Mouse (Mus musculus) liver, embryonic 11.5 days (tissue): ENCODE measurements at regions not wholly inside any gene's neighbourhood (a gene's known extent, or its start where the extent isn't known, plus 50 kb on each side); places are given as distances from the start of the nearest gene placed in this dataset.

ENCODE experiments used
- ATAC-seq: fragments of 200-750 bp; cut with Nextera tagmentation; replicated peaks from 2 replicates; pipeline ENCODE4 v1.8.0; 2017; ENCODE audit warnings: moderate number of reproducible peaks, mild to moderate bottlenecking, moderate TSS enrichment, moderate library complexity; ENCODE audit not compliant: low FRiP score
- DNase-seq: peaks from one replicate; pipeline ENCODE4 v3.0.0-alpha.2; 2017; ENCODE audit warnings: low spot score
- H3K27ac ChIP-seq: fragments of 300-500 bp; sonication (generic); 2 replicates; pipeline ENCODE4 v1.5.1; 2014; ENCODE audit warnings: mild to moderate bottlenecking, low read depth, low read length, control low read depth
- H3K27me3 ChIP-seq: fragments of 300-500 bp; sonication (generic); replicated peaks from 2 replicates; pipeline ENCODE4 v1.6.1; 2014; ENCODE audit warnings: low read length, mixed read lengths; ENCODE audit not compliant: control insufficient read depth, insufficient read depth
- H3K36me3 ChIP-seq: fragments of 300-500 bp; sonication (generic); 2 replicates; pipeline ENCODE4 v1.6.1; 2014; ENCODE audit warnings: mild to moderate bottlenecking, low read length, moderate library complexity, mixed read lengths; ENCODE audit not compliant: control insufficient read depth, insufficient read depth
- H3K4me1 ChIP-seq: fragments of 300-500 bp; sonication (generic); replicated peaks from 2 replicates; pipeline ENCODE4 v1.6.1; 2014; ENCODE audit warnings: low read length, mixed read lengths; ENCODE audit not compliant: control insufficient read depth, insufficient read depth
- H3K4me2 ChIP-seq: fragments of 300-500 bp; sonication (generic); 2 replicates; pipeline ENCODE4 v1.6.1; 2014; ENCODE audit warnings: mild to moderate bottlenecking, control low read depth, moderate library complexity
- H3K4me3 ChIP-seq: fragments of 300-500 bp; sonication (generic); 2 replicates; pipeline ENCODE4 v1.5.1; 2014; ENCODE audit warnings: low read depth, low read length, control low read depth
- H3K9ac ChIP-seq: fragments of 300-500 bp; sonication (generic); 2 replicates; pipeline ENCODE4 v1.6.1; 2014; ENCODE audit warnings: low read depth, low read length, control low read depth
- H3K9me3 ChIP-seq: fragments of 300-500 bp; sonication (generic); 2 replicates; pipeline ENCODE4 v1.6.1; 2016; ENCODE audit warnings: low read length, inconsistent platforms, mixed read lengths; ENCODE audit not compliant: control insufficient read depth
- WGBS: fragments of 180-500 bp; shearing (Covaris S2); extraction: QIAGEN DNeasy Blood & Tissue Kit; methylation state at CpG from one replicate; pipeline ENCODE4 v1.1.7; 2014; 5-methylcytosine and 5-hydroxymethylcytosine counted together

DNA sequence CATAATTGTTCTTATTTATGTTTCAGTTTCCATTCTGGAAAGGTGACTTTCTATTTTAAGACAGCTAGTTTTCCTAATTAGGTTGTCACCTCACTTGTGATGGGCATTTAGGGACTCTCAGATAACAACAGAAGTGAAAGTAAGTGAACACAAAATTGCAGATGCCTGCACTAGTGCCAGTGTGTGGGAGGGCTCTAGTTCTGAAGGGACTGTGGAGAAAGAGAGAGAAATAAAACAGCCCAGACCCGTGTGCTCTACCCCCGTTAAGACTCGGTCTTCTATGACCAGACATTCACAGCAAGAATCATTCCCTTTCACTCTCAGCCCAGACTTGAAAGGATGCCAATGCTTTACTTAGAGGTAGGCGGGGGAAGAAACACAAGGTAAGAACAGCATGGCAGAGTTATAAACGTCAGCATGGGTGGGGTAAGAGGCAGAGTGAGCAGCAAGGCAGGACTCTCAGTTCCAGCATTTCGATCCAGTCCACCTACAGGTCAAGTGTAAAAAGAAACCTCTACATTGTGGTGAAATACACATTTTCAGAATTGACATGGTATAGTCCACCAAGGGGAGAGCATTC is 170.1 kb upstream of the Thbs1 start:
- H3K4me1 ChIP-seq, result no peaks in the 10 kb centered on the region
- no peak overlapping the region for H3K4me3 ChIP-seq
- 68% methylated on average over 6 of the region's 6 CpGs for WGBS
- no peaks in the 10 kb centered on the region for H3K9me3 ChIP-seq
- no peaks in the 10 kb centered on the region for H3K27me3 ChIP-seq
- H3K9ac ChIP-seq, result no peak overlapping the region
- DNase-seq (no peak), ATAC-seq (no peak)
- no peak overlapping the region for H3K27ac ChIP-seq
- no peak overlapping the region for H3K4me2 ChIP-seq
- H3K36me3 ChIP-seq, result no peaks in the 10 kb centered on the region

- H3K27ac ChIP-seq, result no peak overlapping the region
- WGBS, result 75% methylated on average over 5 of the region's 5 CpGs
- H3K4me1 ChIP-seq, result no peaks in the 10 kb centered on the region
- ATAC-seq (no peak), DNase-seq (no peak)
- no peak overlapping the region for H3K4me3 ChIP-seq
- H3K36me3 ChIP-seq, result no peaks in the 10 kb centered on the region
- H3K9ac ChIP-seq, result no peak overlapping the region
- no peaks in the 10 kb centered on the region for H3K9me3 ChIP-seq
- no peak overlapping the region for H3K4me2 ChIP-seq
- H3K27me3 ChIP-seq, result no peaks in the 10 kb centered on the region
Observed at GRCm38 (mm10) chr2:117943666-117944065, 168.0 kb upstream of the Thbs1 start.

GRCm38 (mm10) chr2:117944325-117944724 is 167.4 kb upstream of the Thbs1 start:
- H3K4me3 ChIP-seq, result no peak overlapping the region
- 91% methylated on average over 1 of the region's 1 CpGs for WGBS
- no peak for DNase-seq
- H3K27ac ChIP-seq, result no peak overlapping the region
- H3K4me1 ChIP-seq, result no peaks in the 10 kb centered on the region
- H3K9ac ChIP-seq, result no peak overlapping the region
- no peak for ATAC-seq
- H3K9me3 ChIP-seq, result no peaks in the 10 kb centered on the region
- H3K4me2 ChIP-seq, result no peak overlapping the region
- no peaks in the 10 kb centered on the region for H3K27me3 ChIP-seq
- no peaks in the 10 kb centered on the region for H3K36me3 ChIP-seq

DNA sequence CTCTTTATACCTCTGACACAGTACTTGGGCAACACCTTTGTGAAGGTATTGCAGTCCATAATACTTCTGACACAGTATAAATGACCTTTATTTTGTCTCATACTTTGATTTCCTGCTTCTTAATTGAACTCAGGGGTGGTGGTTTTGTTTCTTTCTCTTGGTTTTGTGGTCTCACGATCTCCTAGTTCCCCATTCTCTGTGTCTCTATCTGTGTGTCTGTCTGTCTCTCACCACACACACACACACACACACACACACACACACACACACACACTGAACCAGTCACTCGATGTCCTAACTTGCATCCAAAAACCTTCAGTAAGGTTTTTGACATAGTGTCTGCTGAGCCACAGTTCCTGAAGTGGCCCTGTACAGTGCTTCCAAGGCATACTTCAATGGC is 166.7 kb upstream of the Thbs1 start:
- H3K36me3 ChIP-seq, result no peaks in the 10 kb centered on the region
- WGBS, result 44% methylated on average over 2 of the region's 2 CpGs
- no peaks in the 10 kb centered on the region for H3K4me1 ChIP-seq
- H3K9ac ChIP-seq, result no peak overlapping the region
- ATAC-seq, result no peak
- no peaks in the 10 kb centered on the region for H3K27me3 ChIP-seq
- no peak overlapping the region for H3K4me3 ChIP-seq
- H3K4me2 ChIP-seq, result no peak overlapping the region
- no peak for DNase-seq
- no peaks in the 10 kb centered on the region for H3K9me3 ChIP-seq
- no peak overlapping the region for H3K27ac ChIP-seq

DNA sequence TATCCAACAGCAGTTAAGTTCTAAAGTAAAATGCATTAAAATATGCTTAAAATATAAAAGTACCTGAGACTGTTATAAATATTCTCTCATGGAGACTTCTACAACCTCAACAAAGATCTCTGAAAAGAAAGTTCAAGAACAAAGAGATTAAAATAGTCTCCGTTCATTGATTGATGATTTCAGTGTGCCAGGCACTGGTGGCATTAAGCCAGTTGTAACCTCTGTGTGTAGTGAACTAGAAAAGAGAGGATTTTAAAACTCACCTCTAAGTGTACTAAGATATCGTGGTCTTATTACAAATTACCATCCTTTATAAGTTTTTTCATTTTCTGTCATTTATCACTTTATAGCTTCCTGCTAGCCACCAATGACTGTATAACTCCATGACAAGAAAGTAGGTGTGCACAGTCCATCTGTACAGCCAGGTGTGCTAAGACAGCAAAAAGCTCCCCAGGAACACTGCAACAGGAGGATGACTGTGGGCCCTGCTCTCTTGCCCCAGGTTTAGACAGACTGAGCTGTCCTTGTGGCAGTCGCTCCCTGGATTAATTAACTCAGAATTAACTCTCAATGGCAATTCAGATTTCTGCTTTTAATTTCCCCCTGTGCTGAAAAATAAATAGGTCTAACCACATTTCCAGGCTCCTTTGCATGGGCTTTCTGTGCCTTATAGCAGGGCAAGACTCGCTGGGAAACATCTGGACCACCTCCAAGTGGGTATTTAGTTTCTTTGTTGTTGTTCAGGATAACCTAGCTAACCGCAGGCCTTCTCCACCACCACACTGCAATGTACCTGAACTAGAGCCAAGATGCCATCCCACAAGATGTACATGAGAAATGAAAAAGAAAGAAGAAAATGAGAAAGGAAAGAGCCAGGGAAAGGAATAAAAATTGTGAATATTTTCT is 161.0 kb upstream of the Thbs1 start:
- Histone ChIP-seq H3K27ac (no peak overlapping the region), H3K9me3 (no peaks in the 10 kb centered on the region), H3K27me3 (no peaks in the 10 kb centered on the region), H3K4me1 (no peaks in the 10 kb centered on the region), H3K9ac (no peak overlapping the region), H3K4me2 (no peak overlapping the region), H3K36me3 (no peaks in the 10 kb centered on the region), H3K4me3 (no peak overlapping the region)
- DNase-seq, result no peak
- WGBS, result 77% methylated on average over 5 of the region's 5 CpGs
- ATAC-seq, result no peak

DNA sequence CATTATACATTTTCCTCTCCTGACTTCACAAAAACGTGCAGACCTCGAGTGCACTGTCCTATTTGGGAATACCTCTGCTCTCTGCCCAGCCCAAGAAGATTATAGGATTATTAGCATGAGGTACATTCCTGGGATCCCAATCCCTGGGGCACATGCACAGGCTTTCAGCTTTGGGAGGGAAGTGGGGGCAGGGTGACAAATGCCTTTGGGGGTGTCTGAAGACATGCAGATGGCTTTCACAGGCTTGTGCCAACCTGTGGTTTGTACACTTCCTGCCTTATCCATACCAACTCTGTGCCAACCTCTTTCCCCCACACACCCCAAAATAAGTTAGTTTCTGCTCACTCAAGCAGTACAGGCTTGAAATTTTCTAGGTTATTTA is 160.3 kb upstream of the Thbs1 start:
- Histone ChIP-seq H3K27ac (no peak overlapping the region), H3K27me3 (no peaks in the 10 kb centered on the region), H3K9me3 (no peaks in the 10 kb centered on the region), H3K4me2 (no peak overlapping the region), H3K4me1 (no peaks in the 10 kb centered on the region), H3K36me3 (no peaks in the 10 kb centered on the region), H3K4me3 (no peak overlapping the region), H3K9ac (no peak overlapping the region)
- 85% methylated on average over 2 of the region's 2 CpGs for WGBS
- no peak for ATAC-seq
- DNase-seq, result no peak

DNA sequence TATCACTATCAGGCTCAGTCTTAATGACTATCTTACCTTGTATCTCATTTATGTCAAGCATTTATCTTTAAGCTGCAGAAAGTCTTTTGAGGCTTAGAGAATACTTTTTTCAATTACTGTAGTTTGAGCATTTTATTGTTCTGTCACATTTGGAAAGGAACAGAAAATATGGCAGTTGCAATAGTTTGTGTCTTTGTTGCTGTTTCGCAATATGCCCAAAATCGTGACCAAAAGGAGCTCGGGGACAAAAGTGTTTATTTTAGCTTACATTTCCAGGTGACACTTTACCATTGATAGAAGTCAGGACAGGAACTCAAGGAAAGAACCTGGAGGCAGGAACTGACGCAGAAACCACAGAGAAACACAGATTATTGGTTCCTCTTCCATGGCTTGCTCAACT is 152.9 kb upstream of the Thbs1 start:
- Histone ChIP-seq H3K9ac (no peak overlapping the region), H3K4me1 (0 out of 2 replicates have a peak, but pooled peaks cover 3% of the 10 kb centered on the region), H3K4me2 (no peak overlapping the region), H3K4me3 (no peak overlapping the region), H3K9me3 (no peaks in the 10 kb centered on the region), H3K36me3 (no peaks in the 10 kb centered on the region), H3K27me3 (no peaks in the 10 kb centered on the region), H3K27ac (no peak overlapping the region)
- ATAC-seq, result no peak
- WGBS, result 67% methylated on average over 4 of the region's 4 CpGs
- no peak for DNase-seq

- Histone ChIP-seq H3K36me3 (no peaks in the 10 kb centered on the region), H3K4me3 (no peak overlapping the region), H3K4me1 (0 out of 2 replicates have a peak, but pooled peaks cover 3% of the 10 kb centered on the region), H3K27me3 (no peaks in the 10 kb centered on the region), H3K9me3 (no peaks in the 10 kb centered on the region), H3K4me2 (no peak overlapping the region), H3K9ac (no peak overlapping the region), H3K27ac (no peak overlapping the region)
- ATAC-seq (no peak), DNase-seq (no peak)
Observed at GRCm38 (mm10) chr2:117959440-117959839, 152.2 kb upstream of the Thbs1 start.

GRCm38 (mm10) chr2:117962531-117962930 is 149.1 kb upstream of the Thbs1 start:
- Histone ChIP-seq H3K4me3 (no peak overlapping the region), H3K36me3 (no peaks in the 10 kb centered on the region), H3K4me1 (0 out of 2 replicates have a peak, but pooled peaks cover 3% of the 10 kb centered on the region), H3K4me2 (no peak overlapping the region), H3K27me3 (no peaks in the 10 kb centered on the region), H3K27ac (no peak overlapping the region), H3K9me3 (no peaks in the 10 kb centered on the region), H3K9ac (no peak overlapping the region)
- no peak for DNase-seq
- ATAC-seq, result no peak
- WGBS, result 47% methylated on average over 4 of the region's 4 CpGs
